Mouse (Mus musculus) lung, embryonic 15.5 days (tissue): Measurements from ENCODE around the gene Ypel5. TPM values are rescaled to one million over a fixed set of nuclear protein-coding genes. Genes with fewer than 3 reads are reported as not detected.

ENCODE experiments used
- ATAC-seq: fragments of 200-750 bp; cut with Nextera tagmentation; 2 replicates; pipeline ENCODE4 v1.8.0; 2017; ENCODE audit warnings: moderate number of reproducible peaks, borderline replicate concordance; ENCODE audit not compliant: low FRiP score, low TSS enrichment; ENCODE audit errors: extremely low read depth
- H3K27ac ChIP-seq: fragments of 300-500 bp; sonication (generic); 2 replicates; pipeline ENCODE4 v1.5.1; 2015; ENCODE audit warnings: moderate library complexity, mild to moderate bottlenecking, inconsistent platforms
- H3K27me3 ChIP-seq: fragments of 300-500 bp; sonication (generic); 2 replicates; pipeline ENCODE4 v1.6.1; 2015; ENCODE audit warnings: inconsistent platforms
- H3K36me3 ChIP-seq: fragments of 300-500 bp; sonication (generic); 2 replicates; pipeline ENCODE4 v1.6.1; 2015; ENCODE audit warnings: inconsistent platforms
- H3K4me1 ChIP-seq: fragments of 300-500 bp; sonication (generic); 2 replicates; pipeline ENCODE4 v1.6.1; 2015; ENCODE audit warnings: inconsistent platforms
- H3K4me2 ChIP-seq: fragments of 300-500 bp; sonication (generic); 2 replicates; pipeline ENCODE4 v1.6.1; 2015; ENCODE audit warnings: inconsistent platforms, mild to moderate bottlenecking, moderate library complexity
- H3K4me3 ChIP-seq: fragments of 300-500 bp; sonication (generic); 2 replicates; pipeline ENCODE4 v1.5.1; 2015; ENCODE audit warnings: mild to moderate bottlenecking, inconsistent platforms
- H3K9ac ChIP-seq: fragments of 300-500 bp; sonication (generic); 2 replicates; pipeline ENCODE4 v1.6.1; 2015; ENCODE audit warnings: inconsistent platforms
- H3K9me3 ChIP-seq: fragments of 300-500 bp; sonication (generic); 2 replicates; pipeline ENCODE4 v1.6.1; 2016; ENCODE audit warnings: inconsistent platforms
- WGBS: fragments of 180-500 bp; shearing (Covaris S2); methylation state at CpG from one replicate; pipeline ENCODE4 v1.1.7; 2015; 5-methylcytosine and 5-hydroxymethylcytosine counted together
- polyA plus RNA-seq: library from polyadenylated mRNA; unstranded; fragments of >200 nt; fragmentation: Nextera tagmentation; extraction: Ambion mirVana; gene quantifications from 2 replicates; pipeline ENCODE4 v1.2.1, GENCODE M21; 2015

Gene Ypel5
- 43.9 and 44.2 TPM in 2 replicates for polyA plus RNA-seq

- Histone ChIP-seq H3K4me3 (peak within 1 kb of the TSS; percentile 96), H3K36me3 (no peaks in the 10 kb centered on the region), H3K9ac (peak within 1 kb of the TSS; percentile 92), H3K4me2 (peak within 1 kb of the TSS; percentile 76), H3K9me3 (no peaks in the 10 kb centered on the region), H3K27me3 (no peaks in the 10 kb centered on the region), H3K4me1 (peaks cover 14% of the 10 kb centered on the region), H3K27ac (peak within 1 kb of the TSS; percentile 98)
- under 1% methylated on average over 65 of the region's 93 CpGs for WGBS
- peak; percentile 97 for ATAC-seq
These were observed at the start of gene Ypel5 for GRCm38 (mm10) chr17:72836158-72837115. Ypel5 (plus strand) TSS chr17:72836453.

- WGBS: 58% methylated on average over 6 of the region's 6 CpGs
- Histone ChIP-seq H3K27ac (no peak overlapping the region), H3K27me3 (no peaks in the 10 kb centered on the region), H3K4me3 (no peak overlapping the region), H3K9me3 (no peaks in the 10 kb centered on the region), H3K9ac (no peak overlapping the region), H3K4me2 (no peak overlapping the region), H3K36me3 (no peaks in the 10 kb centered on the region), H3K4me1 (no peaks in the 10 kb centered on the region)
- no peak for ATAC-seq
These were observed 48.3 kb upstream of the Ypel5 start for GRCm38 (mm10) chr17:72787886-72788436.

GRCm38 (mm10) chr17:72793278-72793677, 43.0 kb upstream of the Ypel5 start:
- H3K4me1 ChIP-seq: peaks cover 12% of the 10 kb centered on the region
- no peak overlapping the region for H3K27ac ChIP-seq
- no peaks in the 10 kb centered on the region for H3K36me3 ChIP-seq
- WGBS: 84% methylated on average over 4 of the region's 4 CpGs
- no peak for ATAC-seq
- no peaks in the 10 kb centered on the region for H3K27me3 ChIP-seq
- no peak overlapping the region for H3K9ac ChIP-seq
- H3K4me3 ChIP-seq: no peak overlapping the region
- no peak overlapping the region for H3K4me2 ChIP-seq
- H3K9me3 ChIP-seq: no peaks in the 10 kb centered on the region

- Histone ChIP-seq H3K4me3 (no peak overlapping the region), H3K27me3 (no peaks in the 10 kb centered on the region), H3K4me2 (no peak overlapping the region), H3K36me3 (no peaks in the 10 kb centered on the region), H3K27ac (no peak overlapping the region), H3K4me1 (peaks cover 12% of the 10 kb centered on the region), H3K9me3 (no peaks in the 10 kb centered on the region), H3K9ac (no peak overlapping the region)
- no peak for ATAC-seq
- WGBS: 34% methylated on average over 6 of the region's 6 CpGs
These were observed 41.6 kb upstream of the Ypel5 start for GRCm38 (mm10) chr17:72794660-72795059.

GRCm38 (mm10) chr17:72795392-72796047, 40.7 kb upstream of the Ypel5 start:
- WGBS: 25% methylated on average over 9 of the region's 9 CpGs
- Histone ChIP-seq H3K27me3 (no peaks in the 10 kb centered on the region), H3K4me1 (peaks cover 12% of the 10 kb centered on the region), H3K4me3 (no peak overlapping the region), H3K4me2 (no peak overlapping the region), H3K9ac (no peak overlapping the region), H3K36me3 (no peaks in the 10 kb centered on the region), H3K27ac (no peak overlapping the region), H3K9me3 (no peaks in the 10 kb centered on the region)
- ATAC-seq: no peak

- H3K27me3 ChIP-seq: no peaks in the 10 kb centered on the region
- H3K36me3 ChIP-seq: no peaks in the 10 kb centered on the region
- H3K4me1 ChIP-seq: peaks cover 12% of the 10 kb centered on the region
- no peak for ATAC-seq
- no peak overlapping the region for H3K27ac ChIP-seq
- no peaks in the 10 kb centered on the region for H3K9me3 ChIP-seq
- WGBS: 91% methylated on average over 3 of the region's 3 CpGs
- H3K4me2 ChIP-seq: no peak overlapping the region
- H3K9ac ChIP-seq: no peak overlapping the region
- H3K4me3 ChIP-seq: no peak overlapping the region
These were observed 39.7 kb upstream of the Ypel5 start for GRCm38 (mm10) chr17:72796506-72796905.

GRCm38 (mm10) chr17:72797867-72798266, 38.4 kb upstream of the Ypel5 start:
- Histone ChIP-seq H3K9me3 (no peaks in the 10 kb centered on the region), H3K9ac (no peak overlapping the region), H3K27ac (no peak overlapping the region), H3K4me3 (no peak overlapping the region), H3K36me3 (no peaks in the 10 kb centered on the region), H3K4me1 (peaks cover 12% of the 10 kb centered on the region), H3K27me3 (no peaks in the 10 kb centered on the region), H3K4me2 (no peak overlapping the region)
- peak; percentile 46; the same call in 1 of the 2 replicates for ATAC-seq
- WGBS: 19% methylated on average over 2 of the region's 2 CpGs

GRCm38 (mm10) chr17:72809942-72810654, 26.2 kb upstream of the Ypel5 start:
- Histone ChIP-seq H3K9me3 (no peaks in the 10 kb centered on the region), H3K27me3 (no peaks in the 10 kb centered on the region), H3K27ac (no peak overlapping the region), H3K9ac (no peak overlapping the region), H3K36me3 (no peaks in the 10 kb centered on the region), H3K4me2 (no peak overlapping the region), H3K4me3 (no peak overlapping the region), H3K4me1 (peaks cover 4% of the 10 kb centered on the region; the same call in 1 of the 2 replicates)
- WGBS: 65% methylated on average over 7 of the region's 7 CpGs
- ATAC-seq: no peak

GRCm38 (mm10) chr17:72813419-72814315, 22.6 kb upstream of the Ypel5 start:
- no peak overlapping the region for H3K9ac ChIP-seq
- 18% methylated on average over 12 of the region's 12 CpGs for WGBS
- H3K4me2 ChIP-seq: no peak overlapping the region
- H3K4me3 ChIP-seq: no peak overlapping the region
- no peaks in the 10 kb centered on the region for H3K27me3 ChIP-seq
- H3K9me3 ChIP-seq: no peaks in the 10 kb centered on the region
- no peaks in the 10 kb centered on the region for H3K36me3 ChIP-seq
- peaks cover 4% of the 10 kb centered on the region; the same call in 1 of the 2 replicates for H3K4me1 ChIP-seq
- no peak for ATAC-seq
- H3K27ac ChIP-seq: no peak overlapping the region

GRCm38 (mm10) chr17:72817574-72817973, 18.7 kb upstream of the Ypel5 start:
- H3K27ac ChIP-seq: no peak overlapping the region
- H3K27me3 ChIP-seq: no peaks in the 10 kb centered on the region
- H3K36me3 ChIP-seq: no peaks in the 10 kb centered on the region
- H3K4me1 ChIP-seq: peaks cover 2% of the 10 kb centered on the region; the same call in 1 of the 2 replicates
- no peak for ATAC-seq
- no peak overlapping the region for H3K4me3 ChIP-seq
- no peak overlapping the region for H3K9ac ChIP-seq
- WGBS: 68% methylated on average over 5 of the region's 5 CpGs
- no peaks in the 10 kb centered on the region for H3K9me3 ChIP-seq
- no peak overlapping the region for H3K4me2 ChIP-seq

GRCm38 (mm10) chr17:72819714-72820113, 16.5 kb upstream of the Ypel5 start:
- no peak overlapping the region for H3K27ac ChIP-seq
- no peaks in the 10 kb centered on the region for H3K9me3 ChIP-seq
- ATAC-seq: no peak
- no peak overlapping the region for H3K4me2 ChIP-seq
- no peaks in the 10 kb centered on the region for H3K36me3 ChIP-seq
- 57% methylated on average over 2 of the region's 2 CpGs for WGBS
- no peak overlapping the region for H3K9ac ChIP-seq
- H3K27me3 ChIP-seq: no peaks in the 10 kb centered on the region
- no peaks in the 10 kb centered on the region for H3K4me1 ChIP-seq
- no peak overlapping the region for H3K4me3 ChIP-seq
